Mouse (Mus musculus) T-helper 17 cell (primary cell): Measurements from ENCODE around the gene Drd4.

ENCODE experiments used
- in situ Hi-C, 2 experiments: fragments of 300-600 bp; cut with MboI, MseI; formaldehyde crosslinking; loops; 1 replicate in 1 of 2; 2 replicates in 1 of 2; pipeline ENCODE4 v1.15.1; 2025; ENCODE audit warnings: high pct_unique_total_duplicates in 2 of 2

The Drd4 gene

DNA sequence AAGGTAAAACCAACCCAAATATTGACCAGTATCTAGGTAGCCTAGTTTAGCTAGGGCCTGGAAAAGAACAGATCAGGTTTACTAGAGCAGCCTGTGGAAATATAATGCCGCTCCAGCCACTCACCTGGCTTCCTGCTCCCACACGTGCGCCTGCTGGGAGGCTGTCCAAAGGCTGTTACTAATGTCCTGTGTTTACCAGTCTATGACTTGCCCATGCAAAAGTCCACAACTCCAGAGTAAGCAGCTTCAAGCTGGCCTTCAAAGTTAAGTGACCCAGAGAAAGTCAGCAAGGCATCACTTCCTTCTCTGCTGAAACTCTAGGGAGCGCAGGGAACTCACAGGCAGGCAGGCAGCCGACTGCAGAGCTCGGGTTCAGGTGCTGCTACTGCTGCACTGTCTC, 40.2 kb downstream of the Drd4 start:
- in situ Hi-C loops, result no loop called here

DNA sequence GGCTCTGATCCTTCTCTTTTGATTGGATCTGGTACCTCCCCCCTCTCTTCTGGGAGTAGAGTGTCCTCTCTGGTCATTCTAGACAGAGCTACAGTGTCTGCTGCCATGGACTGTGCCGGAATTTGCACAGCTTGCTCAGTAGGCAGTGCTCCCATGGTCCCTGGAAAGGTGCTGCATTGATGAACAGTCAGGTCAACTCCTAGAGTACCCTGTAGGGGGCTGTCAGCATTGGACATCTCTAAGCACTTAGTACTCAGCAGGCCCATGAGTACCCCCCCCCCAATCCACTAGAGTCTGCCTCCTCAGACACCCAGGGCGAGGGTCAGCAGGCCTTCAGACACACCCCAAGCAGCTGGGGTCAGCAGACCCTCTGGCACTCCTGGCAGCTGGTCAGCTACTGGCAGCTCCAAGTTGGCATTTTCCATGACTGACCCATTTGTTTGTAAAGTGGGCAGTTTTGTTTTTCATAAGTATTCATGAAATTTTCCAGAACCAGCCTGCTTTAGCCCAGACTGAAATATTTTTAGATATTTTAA, 43.3 kb downstream of the Drd4 start:
- in situ Hi-C loops, result no loop called here

DNA sequence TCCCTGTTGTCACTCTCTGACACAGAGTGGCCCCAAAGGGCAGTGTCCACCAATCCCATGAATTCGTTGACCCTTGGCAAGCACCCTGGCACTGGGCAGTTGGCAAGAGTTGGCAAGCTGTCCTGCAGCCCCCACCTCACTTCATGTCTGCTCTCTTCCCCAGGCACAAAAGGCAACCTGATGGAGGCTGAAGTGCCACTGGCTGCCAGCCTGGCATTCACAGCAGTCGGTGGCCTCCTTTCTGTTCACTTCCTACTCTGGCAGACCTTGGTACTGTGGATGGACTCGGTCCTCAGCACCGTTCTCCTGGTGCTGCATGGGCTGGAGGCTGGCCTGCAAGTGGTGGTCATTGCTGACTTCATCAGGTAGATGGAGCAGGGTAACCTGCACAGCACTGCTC, 43.9 kb downstream of the Drd4 start:
- in situ Hi-C loops, result no loop called here

DNA sequence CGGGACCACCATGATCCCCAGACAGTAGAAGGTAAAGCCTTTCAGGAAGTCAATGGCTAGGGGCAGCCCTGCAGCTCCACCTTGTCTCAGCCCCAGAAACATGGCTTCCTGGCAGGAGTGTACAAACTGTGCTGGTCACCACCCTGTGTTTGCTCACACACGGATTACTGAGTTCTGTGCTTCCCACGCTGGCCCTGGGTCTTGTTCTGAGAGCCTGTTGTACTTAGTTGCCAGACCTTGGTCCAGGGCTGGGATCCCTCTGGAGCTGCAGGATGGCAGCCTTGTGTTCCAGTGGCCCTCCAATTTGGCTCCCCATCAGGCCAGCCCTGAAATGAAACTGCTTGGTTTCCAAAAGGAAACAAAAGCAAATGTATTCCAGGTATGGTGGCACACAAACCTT, 44.5 kb downstream of the Drd4 start:
- in situ Hi-C loops, result no loop called here

DNA sequence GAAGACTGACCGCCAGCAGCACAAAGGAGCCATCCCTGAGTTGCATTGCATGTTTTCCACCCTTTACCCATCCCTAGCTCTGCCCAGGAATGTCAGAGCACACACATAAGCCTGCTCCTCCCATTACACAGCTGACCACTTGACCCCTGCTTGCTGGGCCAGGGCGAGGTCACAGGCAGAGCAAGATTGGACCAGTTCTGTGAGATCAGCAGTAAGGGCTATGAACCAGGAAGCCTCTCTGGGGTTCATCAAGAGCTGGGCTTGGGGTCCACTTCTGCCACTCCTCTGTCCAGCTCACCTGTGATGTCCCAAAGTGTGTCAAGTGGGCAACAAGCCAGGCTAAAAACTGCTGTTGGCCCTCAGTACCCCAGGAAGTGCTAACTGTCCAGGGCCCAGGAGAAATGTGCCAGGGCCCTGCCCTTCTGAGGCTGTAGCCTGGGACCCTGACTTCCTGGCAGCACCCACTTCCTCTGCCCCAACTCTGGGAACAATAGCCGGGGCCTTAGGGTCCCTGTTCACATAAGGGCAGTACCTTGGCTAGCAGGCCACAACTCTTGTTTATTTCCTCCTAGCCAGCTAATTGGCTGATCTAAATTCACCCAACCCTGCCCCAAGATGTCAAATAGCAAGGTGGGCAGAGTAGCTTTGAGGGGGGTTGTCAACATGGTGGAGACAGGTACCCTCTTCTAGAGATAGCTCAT, 46.1 kb downstream of the Drd4 start:
- in situ Hi-C loops, result no loop called here

DNA sequence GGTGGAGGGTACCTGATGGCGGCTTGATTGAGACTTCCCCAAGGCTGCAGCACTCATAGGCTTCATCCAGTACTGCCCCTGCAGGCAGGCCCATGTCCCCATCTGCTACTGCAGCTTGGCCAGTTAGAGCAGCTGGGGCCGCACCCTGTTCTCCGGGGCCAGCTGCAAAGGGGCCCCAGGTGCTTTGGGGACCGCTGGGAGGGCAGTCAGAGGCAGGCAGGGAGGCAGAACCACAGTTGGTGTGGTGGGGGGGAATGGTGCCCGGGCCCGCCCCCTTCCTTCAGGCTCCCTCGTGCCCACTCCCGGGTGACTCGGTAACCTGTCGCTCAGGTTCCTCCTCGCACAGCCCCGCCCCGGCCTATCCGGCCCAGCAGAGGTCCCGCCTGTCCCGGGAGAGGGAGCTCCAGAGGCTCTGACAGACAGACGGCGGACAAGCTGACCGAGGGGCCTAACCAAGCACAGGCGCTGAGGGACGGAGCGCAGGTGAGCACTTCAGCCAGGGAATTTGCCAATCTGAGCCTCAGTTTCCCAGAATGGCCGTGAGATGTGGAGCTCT, 46.8 kb downstream of the Drd4 start, which contains the start of gene Eps8l2:
Gene Eps8l2 (plus strand): TSS at position 305 of the 556 bp plus-strand sequence.
- in situ Hi-C loops, result no loop called here

DNA sequence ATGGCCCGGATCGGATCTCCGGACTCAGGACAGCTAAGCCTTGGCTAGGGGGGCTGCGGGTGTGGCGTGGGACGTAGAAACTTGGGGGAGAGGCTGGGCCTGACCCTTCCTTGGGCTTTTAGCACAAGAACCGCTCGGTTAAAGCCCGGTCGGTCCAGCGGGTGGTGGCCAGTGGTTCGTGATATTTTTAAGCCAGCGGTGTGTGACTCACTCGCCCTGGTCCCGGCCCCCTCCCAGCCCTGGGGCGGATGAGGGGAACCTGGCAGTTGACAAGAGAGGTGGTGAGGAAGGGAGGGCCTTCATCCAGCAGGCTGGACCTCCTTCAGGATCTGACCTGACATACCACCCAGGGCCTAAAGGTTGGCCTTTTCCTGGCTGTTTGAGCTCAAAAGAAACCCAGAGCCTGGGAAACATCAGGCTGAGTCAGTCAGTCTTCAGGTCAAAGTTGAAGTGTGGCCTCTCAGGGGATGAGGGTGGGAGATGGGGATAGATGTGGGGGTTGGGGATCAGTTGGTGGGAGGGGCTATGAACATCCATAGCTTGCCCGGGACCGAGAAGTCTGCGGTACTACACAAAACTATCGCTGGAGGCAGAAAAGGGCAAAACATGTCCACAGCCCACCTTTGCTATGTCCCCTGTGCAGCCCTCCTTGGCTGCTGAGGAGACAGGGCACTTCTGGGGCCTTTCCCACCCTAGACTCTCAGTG, 47.6 kb downstream of the Drd4 start:
- in situ Hi-C loops, result no loop called here

DNA sequence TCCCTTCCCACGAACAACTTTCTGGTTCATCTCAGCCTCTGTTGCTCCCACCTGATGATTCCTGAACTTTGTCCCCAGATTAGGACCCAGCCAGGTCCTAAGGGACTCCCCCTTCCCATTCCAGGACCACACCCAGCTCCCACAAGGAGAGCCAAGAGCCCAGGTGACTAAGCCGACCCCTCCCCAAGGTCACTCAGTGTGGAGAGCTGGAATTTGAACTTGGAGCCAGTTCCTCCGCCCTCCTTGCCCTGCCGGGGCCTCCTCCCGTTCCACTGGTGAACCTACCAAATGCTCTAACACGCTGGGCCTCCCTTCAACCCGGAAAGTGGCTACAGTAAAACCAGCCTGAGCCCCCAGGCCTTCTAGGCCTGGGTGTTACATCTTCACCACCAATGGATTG, 48.2 kb downstream of the Drd4 start:
- in situ Hi-C loops, result no loop called here

DNA sequence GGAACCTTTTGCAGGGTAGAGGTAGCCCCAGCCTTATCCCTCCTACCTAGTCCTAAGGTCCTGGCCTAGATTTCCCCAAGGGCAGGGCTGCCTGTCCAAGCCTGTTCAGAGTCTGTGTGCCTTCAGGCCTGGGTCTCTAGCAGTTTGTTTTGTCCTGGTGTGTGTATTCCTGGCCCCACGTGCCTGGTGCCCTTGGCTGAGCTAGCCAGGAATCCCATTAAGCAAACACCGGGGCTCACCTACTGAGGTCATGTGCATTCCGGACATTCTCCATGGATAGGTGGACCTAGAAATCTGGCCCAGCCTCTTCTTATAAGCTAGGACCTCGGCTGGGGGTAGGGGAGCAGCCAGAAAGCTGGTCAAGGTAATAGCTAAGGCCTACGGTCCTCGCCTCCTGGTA, 48.7 kb downstream of the Drd4 start:
- in situ Hi-C loops, result no loop called here

DNA sequence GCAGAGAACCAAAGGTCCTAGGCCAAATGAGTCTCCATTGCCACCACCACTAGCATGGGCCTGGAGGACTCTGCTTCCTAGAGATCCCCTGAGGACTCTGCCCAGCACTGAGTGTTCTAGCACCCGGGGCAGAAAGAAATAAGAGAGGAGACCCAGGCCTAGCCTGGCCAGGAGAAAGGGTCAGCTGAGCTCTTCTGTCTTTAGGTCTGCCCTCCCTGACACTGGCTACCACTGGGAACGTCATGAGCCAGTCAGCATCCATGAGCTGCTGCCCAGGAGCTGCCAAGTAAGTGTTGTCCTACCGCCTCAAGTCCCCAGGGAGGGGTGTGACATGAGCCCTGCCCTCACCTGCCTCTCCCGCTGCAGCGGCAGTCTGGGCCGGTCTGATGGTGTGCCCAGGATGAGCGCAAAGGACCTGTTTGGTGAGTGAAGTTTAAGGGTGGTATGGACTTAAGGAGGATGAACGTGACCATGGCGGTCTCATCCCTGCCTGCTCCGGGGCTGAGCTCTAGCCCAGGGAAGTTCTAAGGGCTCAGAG, 50.0 kb downstream of the Drd4 start:
- in situ Hi-C loops, result no loop called here

DNA sequence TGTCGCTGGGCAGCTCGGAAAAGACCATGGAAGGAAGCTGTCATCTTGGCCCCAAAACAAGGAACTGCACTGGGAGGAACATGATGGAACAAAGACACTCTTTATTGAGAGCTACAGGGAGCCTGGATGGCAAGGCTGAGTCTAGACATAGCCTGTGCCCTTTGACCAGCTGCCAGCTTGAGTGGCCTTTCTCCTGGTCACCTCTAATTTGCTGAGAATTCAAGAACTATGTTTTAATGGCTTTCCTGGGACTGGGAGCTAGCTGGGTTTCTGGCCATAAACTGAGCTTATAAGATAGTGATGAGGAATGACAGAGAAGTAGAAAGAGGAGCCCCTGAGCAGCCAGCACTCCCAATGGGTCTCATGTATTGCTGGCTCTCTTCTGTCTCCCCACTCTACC, 51.4 kb downstream of the Drd4 start:
- in situ Hi-C loops, result no loop called here

DNA sequence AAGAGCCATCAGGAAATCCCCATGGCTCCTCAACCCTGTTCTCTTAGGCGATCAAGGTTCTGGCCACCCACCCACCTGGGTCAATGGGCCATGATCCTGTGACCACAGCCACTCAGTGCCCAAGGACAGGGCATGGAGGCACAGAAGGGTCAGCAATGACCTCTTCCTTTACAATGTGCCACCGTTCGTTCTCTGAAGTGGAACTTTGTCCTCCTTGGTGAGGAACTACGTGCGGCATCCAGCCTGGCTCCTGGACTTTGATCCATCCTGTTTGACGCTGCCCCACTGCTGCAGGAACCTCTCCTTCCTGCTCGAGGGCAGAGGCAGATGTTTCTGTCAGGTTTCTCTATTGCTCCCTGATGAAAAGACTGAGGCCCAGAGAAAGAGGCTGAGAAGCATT, 51.9 kb downstream of the Drd4 start:
- in situ Hi-C loops, result no loop called here

DNA sequence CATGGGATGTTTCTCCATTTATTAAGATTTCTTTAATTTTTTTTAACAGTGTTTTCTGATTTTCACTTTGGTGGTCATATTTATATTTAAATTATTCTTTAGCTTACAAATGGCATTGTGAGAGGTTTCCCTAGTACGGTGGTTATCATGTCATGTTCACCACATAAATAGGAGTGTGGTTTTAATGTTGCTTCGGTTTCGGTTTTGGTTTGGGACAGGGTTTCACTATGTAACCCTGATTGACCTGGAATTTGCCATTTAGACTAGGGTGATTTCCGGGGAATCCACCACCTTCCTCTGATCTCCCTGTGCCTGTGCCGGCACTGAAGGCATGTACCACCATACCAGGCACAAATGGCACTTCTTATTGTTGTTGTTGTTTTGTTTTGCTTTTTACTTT, 53.0 kb downstream of the Drd4 start:
- in situ Hi-C loops, result no loop called here
